Mouse (Mus musculus) adrenal gland, adult 2 months (tissue): Measurements from ENCODE around the gene Cd3g. TPM values are rescaled to one million over a fixed set of nuclear protein-coding genes. Genes with fewer than 3 reads are reported as not detected.
"Not testable (repeated sequence)": the region's sequence is repeated elsewhere in the genome, so short reads cannot be mapped to it uniquely, and the experiment has no call there.

Experiments
- DNase-seq: peaks from one replicate; pipeline ENCODE4 v3.0.0; 2021
- polyA plus RNA-seq: library from polyadenylated mRNA; depleted of rRNA; stranded (reverse); fragments of >200 nt; gene quantifications from 2 replicates; pipeline ENCODE4 v1.2.3, GENCODE M21; 2012
- total RNA-seq, 2 experiments: library from RNA; stranded (reverse); gene quantifications; 2 replicates each; pipeline ENCODE4 v1.2.3; 2021

Gene Cd3g
- total and polyA plus RNA-seq, 3 experiments, result 1.0 TPM; not detected in 2

- peak; percentile 15 for DNase-seq
Measured at GRCm38 (mm10) chr9:44986242-44986781, 6.1 kb upstream of the Cd3g start.

GRCm38 (mm10) chr9:44985721-44986161 is 5.5 kb upstream of the Cd3g start:
- no peak for DNase-seq

DNA sequence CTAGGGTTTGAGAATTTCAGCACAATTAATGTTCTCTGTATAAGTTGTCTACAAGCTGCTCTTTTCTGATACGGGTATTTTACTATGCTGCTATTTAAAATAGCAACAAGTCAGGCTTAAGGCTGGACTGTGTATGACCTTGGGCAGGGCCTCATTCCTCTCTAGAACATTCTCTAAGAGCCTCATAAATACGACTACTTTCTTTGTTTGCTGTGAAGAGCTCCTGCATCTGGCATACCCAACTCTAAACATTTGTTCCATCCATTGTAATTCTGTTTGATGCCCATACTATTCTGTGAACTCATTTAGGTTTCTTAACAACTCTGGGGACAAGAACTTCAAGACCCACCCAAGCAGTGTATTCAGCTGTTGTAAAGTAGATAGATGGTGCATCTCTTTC is 2.8 kb upstream of the Cd3g start:
- no peak for DNase-seq

- no peak for DNase-seq
Measured at GRCm38 (mm10) chr9:44982531-44982930, 2.3 kb upstream of the Cd3g start.

DNA sequence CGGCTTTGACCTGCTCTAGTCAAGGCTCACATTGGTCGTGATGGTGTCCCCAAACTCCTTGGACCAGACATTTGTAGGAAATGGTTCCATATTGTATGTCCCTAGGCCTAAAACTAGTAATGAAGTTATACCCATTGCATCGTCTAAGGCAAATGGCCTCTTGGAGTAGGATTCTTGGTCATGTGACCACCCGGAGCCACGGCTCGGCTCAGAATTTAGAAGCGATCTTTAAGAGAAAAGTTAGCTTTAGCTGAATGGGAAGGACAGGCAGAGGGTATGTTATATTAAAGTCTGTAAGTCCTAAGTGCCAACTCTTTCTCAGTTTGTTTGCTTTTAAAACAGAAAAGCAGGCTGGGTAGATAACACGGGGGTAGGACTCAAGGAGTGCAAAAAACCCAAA is 1.9 kb upstream of the Cd3g start:
- DNase-seq, result no peak

GRCm38 (mm10) chr9:44981676-44982075 is 1.4 kb upstream of the Cd3g start, which contains the start of gene Cd3d:
Gene Cd3d (plus strand): TSS chr9:44981786.
- no peak for DNase-seq

DNA sequence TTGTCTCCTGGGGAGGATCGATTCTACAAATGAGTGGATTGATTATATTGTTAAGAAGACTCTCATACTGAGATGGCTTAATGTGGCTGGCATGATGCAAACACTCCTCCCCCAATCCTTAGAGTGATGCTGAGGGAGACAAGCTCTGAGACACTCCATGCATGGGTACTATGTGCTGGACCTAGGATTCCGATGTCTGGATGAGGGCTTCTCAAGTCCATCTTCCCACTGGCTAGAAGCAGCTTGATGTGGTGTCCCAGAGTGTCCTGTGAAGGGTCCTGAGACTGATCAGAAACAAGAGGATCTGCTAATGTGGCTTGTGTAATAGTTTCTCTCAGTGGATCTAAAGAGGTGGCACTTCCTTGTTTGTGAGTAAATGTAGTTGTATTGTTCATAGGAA is 873 bp upstream of the Cd3g start:
- no peak for DNase-seq

DNA sequence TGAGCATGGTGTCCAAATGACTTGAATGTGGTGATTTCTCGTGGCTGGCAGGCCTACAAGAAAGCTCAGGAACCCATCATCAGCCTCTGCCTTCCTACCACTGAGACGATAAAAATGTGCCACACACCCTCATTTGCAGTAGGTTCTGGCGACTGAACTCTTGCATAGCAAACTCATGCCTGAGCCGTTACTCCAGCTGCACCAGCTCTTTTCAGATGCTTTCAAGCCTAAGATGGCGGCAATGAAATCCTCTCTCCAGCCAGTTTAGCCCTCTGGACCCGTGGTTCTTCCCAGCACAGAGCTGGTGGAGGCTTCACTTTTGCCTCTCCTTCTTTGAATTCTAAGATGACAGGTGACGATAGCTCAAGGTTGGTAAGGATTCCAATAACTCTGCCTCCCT is 425 bp downstream of the Cd3g start:
- no peak for DNase-seq

DNA sequence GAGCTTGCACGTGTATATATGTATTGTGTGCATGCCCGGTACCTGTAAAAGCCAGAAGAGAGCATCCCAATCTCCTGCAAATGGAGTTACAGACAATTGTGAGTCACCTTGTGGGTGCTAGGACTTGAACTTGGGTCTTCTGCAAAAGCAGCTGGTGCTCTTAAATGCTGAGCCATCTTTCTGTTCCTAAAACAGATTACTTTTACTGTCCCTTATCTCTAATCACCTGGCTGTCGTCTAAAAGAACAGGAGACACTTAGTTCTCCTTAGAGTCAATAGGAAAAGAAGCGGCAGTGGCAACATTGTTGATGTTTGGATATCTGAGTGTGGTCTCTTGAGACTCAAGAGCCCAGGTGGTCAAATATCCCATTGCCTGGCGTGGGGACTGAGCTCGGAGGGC is 2.4 kb downstream of the Cd3g start:
- DNase-seq, result no peak

GRCm38 (mm10) chr9:44969450-44969849 is 10.8 kb downstream of the Cd3g start:
- DNase-seq, result no peak

GRCm38 (mm10) chr9:44967763-44968162 is 12.5 kb downstream of the Cd3g start:
- not testable (repeated sequence) for DNase-seq

DNA sequence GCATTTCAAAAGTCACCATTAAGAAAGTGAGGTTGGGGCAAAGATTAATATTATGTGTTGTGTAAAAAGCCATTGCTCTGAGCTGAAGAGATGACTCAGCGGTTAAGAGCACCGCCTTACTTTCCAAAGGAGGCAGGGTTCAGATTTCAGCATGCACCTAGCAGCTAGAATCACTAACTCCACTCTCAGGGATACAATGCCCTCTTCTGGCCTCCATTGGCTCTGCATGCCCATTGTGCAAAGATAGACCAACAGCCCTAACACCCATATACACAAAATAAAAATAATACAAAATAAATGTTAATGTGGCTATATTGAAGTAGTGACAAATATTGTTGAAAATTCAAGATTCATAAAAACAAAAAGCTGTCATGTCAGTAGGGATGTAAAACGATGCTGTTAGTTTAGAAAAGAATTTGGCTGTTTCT is 13.4 kb downstream of the Cd3g start:
- peak; percentile 87 for DNase-seq

GRCm38 (mm10) chr9:44965833-44966466 is 14.3 kb downstream of the Cd3g start:
- peak; percentile 6 for DNase-seq

GRCm38 (mm10) chr9:44965126-44965832 is 15.0 kb downstream of the Cd3g start, which contains the start of gene Ube4a:
Gene Ube4a (minus strand): TSS chr9:44965600.
- DNase-seq, result peak; percentile 99

- no peak for DNase-seq
Measured at GRCm38 (mm10) chr9:44954432-44954831, 25.8 kb downstream of the Cd3g start.

GRCm38 (mm10) chr9:44947836-44948235 is 32.4 kb downstream of the Cd3g start:
- no peak for DNase-seq

DNA sequence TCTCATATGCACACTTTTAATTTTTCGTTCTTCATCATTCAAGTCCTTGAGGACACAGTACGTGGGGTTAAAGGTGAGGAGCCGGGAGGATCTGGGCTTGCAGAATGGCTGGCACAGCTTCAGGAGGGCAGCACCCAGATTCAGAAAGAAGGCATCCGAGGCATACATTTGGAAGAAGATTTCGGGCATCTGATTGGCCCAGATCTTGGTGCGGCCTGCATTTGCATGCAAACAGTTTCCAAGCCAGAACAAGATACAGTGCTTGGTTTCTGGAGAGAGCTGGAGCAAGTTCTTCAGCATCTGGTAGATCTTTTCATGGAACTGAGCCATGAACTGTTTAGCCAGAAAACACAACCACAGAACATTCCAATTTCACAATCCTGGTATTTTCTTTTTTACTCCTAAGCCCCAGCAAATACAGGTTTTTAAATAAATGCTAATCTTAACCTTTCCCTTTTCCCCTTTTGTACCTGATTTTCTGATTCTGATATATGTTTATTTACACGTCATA is 34.0 kb downstream of the Cd3g start:
- DNase-seq, result no peak

GRCm38 (mm10) chr9:44942421-44942820 is 37.8 kb downstream of the Cd3g start:
- no peak for DNase-seq

DNA sequence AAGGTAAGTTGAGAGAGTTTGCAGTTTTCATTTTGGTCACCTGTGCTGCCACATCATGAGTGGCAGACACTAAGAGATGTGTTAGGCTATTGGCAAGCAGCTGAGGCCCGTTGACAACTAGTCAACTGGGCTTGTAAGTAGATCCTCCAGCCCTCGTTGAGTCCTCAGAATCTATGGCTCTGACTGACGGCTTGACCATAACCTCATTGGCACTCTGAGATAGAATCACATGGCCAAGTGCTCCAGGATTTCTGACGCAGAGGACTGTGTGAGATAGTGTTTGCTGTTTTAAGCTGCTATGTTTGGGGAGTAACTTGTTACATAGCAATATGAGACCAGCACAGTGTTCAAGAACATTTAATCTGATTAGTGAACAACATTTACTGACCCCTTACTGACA is 38.5 kb downstream of the Cd3g start:
- DNase-seq, result no peak

GRCm38 (mm10) chr9:44921543-44921942 is 58.7 kb downstream of the Cd3g start:
- no peak for DNase-seq

DNA sequence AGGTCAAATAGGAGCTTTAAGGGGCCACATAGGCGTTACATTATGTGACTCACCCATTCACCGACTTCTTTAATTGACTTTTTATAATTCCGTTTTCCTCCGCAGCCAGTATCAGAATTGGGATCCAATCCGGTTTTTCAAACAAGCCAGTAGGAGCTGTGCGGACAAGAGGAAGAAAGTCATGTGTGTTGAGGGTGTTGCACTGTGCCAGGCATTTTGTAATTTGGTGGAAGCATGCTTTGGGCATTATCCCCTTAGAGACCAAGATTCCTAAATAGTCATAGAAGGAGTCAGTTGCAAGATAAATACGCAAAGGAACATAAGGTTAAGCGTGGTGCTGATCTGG is 59.1 kb downstream of the Cd3g start:
- no peak for DNase-seq

DNA sequence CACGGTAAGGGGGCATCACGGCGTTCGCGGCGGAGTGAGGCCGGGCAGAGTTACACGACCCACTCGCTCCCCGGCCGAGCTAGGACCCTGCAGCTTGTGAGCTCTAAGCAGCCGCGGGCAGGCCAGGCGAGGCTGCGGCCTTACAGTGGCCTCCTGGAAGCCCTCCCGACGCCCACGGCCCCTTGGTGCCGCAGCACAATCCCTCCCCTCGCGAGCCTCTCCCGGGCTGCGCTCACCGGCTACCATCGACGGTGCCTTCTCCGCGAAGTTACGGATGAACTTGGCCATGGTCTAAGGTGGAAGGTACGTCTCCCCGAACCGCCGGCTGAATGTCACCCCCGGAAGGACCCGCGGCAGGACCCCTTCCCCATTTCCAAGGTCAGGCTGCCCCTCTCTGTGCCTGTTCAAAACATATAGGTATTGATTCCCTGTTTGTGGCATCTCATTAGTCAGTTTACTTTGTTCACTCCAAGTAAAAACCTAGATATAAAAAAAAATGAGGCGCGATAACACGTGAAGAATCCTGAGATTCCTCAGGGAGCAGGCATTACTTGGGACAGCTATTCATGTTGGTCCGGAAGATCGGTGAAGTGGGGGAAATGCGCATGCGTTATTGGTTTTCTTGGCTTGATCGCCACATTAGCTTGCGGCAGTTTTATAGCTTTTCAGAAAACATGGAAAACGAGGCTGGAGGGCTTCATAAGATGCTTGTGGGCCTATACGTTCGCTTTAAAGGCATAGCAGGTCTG is 59.7 kb downstream of the Cd3g start, which contains the start of gene Atp5l:
Atp5l (minus strand) TSS at position 369 of the 749 bp plus-strand sequence.
- peak; percentile 88 for DNase-seq
